Mouse (Mus musculus): ENCODE results near the gene Ankrd12.

- no peak for TF ChIP-seq CTCF (conservative IDR thresholded peaks at IDR 0.05; ENCODE audit: low read length)
- no peak for TF ChIP-seq NANOG (IDR thresholded peaks at IDR 0.05; ENCODE audit: borderline replicate concordance, low read length)
- TF ChIP-seq POU5F1 (IDR thresholded peaks at IDR 0.05; ENCODE audit: borderline replicate concordance, low read length): no peak
Observed at GRCm38 (mm10) chr17:65929319-65929978, 147.4 kb downstream of the Ankrd12 start.

Data from E14TG2a.4 (cell line).